Mouse (Mus musculus) cerebellum, postnatal 4 days (tissue): ENCODE data around the gene Hnrnpa3.
"Not testable (repeated sequence)": the region's sequence is repeated elsewhere in the genome, so short reads cannot be mapped to it uniquely, and the experiment has no call there.

ENCODE experiments used
- DNase-seq, 2 experiments: peaks; one replicate each; pipeline ENCODE4 v3.0.0; 2022; ENCODE audit warnings: low spot score in 2 of 2, mixed read lengths in 1 of 2

Hnrnpa3 gene

GRCm38 (mm10) chr2:75658727-75659628 is at the start of gene Hnrnpa3:
TSS of gene Hnrnpa3 (plus strand) at chr2:75659261.
- peak; percentile 96 to 98 for DNase-seq

GRCm38 (mm10) chr2:75609971-75610370 is 49.1 kb upstream of the Hnrnpa3 start:
- DNase-seq, result no peak

GRCm38 (mm10) chr2:75610602-75611001 is 48.5 kb upstream of the Hnrnpa3 start:
- not testable (repeated sequence) for DNase-seq

- DNase-seq, result no peak
These were observed 47.8 kb upstream of the Hnrnpa3 start for GRCm38 (mm10) chr2:75611041-75611805.

DNA sequence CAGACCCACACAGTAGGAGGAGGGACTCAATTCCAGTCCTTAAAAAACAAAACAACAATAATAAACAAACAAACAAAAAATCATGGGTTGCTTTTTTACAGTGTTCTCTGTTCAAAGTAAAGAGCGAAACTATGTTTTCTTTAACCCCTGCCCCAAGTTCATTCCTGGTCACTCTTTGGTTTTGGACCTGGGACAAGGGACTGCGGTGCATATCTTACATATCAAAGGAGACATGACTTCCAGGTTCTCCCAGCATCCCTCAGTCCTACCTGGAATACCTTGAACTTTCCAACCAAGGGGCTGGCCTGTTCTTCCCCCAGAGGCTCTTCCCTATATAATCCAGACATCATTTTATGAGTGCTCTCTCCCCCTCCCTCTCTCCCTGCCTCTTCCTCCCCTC is 47.1 kb upstream of the Hnrnpa3 start:
- DNase-seq, result no peak

- DNase-seq, result no peak
These were observed 46.0 kb upstream of the Hnrnpa3 start for GRCm38 (mm10) chr2:75612981-75613567.

DNA sequence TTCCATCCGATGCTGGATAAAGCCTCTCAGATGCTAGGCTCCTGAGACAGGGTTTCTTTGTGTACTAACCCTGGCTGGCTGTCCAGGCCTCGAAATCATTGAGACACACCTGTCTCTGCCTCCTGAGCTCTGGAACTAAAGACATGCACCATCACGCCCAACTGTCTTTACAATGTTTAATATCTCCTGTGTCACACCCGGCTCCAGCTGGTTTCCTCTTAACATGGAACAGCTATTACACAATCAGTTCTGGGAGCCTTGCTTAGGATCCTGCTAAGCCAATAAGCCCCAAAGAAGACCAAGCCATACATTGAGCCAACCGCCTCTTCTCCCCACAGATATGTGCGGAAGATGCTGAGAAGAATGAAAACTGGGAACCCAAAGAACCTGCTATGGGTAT is 44.5 kb upstream of the Hnrnpa3 start:
- no peak for DNase-seq

DNA sequence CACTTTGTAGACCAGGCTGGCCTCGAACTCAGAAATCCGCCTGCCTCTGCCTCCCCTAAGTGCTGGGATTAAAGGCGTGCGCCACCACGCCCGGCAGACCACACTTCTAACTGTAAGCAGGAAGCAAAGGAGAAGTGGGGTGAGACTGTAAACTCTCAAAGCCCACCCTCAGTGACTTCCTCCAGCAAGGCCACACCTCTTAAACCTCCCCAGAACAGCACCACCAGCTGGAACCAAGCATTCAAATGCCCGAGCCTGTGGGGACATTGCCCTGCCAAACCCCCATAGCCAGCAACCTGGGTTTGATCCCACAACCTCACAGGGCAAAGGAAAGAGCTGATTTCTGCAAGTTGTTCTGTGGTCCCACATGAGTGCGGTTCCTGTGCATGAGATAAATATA is 42.1 kb upstream of the Hnrnpa3 start:
- no peak for DNase-seq

DNA sequence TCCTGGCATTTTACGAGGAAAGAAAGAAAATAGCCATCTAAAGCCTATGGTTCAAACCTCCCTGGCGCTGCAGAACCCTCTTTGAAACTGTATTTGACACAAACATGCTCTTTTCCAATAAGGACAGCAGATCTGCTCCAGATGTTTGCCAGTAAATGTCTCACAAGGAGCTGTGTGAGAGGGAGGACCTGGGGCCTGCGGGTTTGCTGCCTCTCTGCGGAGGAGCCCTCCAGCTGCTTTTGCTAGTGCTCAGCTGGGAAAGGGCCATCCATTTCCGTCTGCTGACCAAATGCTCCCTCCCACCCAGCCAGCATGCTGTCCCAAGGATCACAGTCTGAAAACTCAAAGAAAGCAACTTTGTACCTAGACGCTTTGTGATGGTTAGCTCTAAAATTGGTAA is 40.3 kb upstream of the Hnrnpa3 start:
- DNase-seq, result no peak

- DNase-seq, result no peak
These were observed 37.0 kb upstream of the Hnrnpa3 start for GRCm38 (mm10) chr2:75621873-75622654.

DNA sequence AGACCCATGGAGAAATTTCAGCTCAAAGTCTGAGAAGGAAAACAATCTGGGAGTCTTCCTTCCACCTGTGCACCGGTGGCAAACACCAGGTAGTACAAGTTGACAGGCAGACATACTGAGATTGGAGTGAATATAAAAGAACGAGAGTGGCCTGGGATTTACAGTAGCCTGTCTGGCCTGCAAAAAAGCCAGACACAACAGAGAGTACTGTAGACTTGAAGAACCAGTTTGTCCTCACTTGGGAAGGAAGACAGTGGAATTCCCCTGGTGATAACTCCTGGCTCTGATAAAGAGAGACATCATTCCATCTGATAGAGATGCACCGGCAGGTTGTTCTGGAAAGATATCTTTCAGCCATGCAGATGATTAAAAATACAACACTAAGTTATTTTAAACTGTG is 34.0 kb upstream of the Hnrnpa3 start:
- no peak for DNase-seq

- no peak for DNase-seq
These were observed 32.2 kb upstream of the Hnrnpa3 start for GRCm38 (mm10) chr2:75626597-75627440.

DNA sequence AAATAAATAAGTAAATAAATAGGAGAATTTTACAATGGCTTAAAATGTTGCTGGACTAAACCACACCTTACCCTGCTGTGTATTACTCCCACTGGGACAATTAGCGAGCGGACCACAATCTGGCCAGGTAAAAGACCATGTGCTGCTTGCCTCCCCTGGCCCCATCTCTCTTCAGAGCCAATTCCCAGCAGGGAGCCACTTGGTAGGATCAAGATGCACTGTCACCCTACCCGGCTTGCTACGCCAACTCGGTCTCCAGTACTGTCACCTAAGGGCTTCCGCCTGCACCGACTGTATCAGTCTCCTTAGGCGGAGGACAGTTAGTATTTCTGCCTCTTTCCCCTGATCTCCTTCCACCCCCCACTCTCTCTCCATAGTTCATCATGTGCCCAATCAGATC is 30.6 kb upstream of the Hnrnpa3 start:
- no peak for DNase-seq

GRCm38 (mm10) chr2:75631421-75631820 is 27.6 kb upstream of the Hnrnpa3 start:
- no peak for DNase-seq

- DNase-seq, result no peak
These were observed 27.0 kb upstream of the Hnrnpa3 start for GRCm38 (mm10) chr2:75632043-75632442.

GRCm38 (mm10) chr2:75632721-75633181 is 26.3 kb upstream of the Hnrnpa3 start:
- DNase-seq, result no peak

DNA sequence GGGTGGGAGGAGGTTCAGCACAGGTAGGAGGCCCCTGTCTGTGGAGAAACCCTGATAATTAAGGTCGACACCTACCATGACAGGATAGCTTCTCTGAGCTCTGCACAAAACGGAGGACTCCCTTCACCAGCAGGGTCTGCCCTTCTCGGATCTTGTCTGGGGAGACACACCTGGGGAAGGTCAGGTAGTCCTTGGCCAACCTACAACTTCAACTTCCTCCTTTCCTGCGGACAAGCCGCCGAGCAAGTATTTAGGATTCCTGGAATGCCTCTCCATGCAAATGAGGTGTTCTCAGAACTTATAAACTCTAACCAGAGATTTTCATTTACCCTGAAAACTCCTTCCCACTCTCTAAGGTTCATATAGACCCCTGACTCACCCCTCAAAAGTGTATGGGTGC is 25.7 kb upstream of the Hnrnpa3 start:
- DNase-seq, result no peak

- no peak for DNase-seq
These were observed 25.3 kb upstream of the Hnrnpa3 start for GRCm38 (mm10) chr2:75633784-75634183.

GRCm38 (mm10) chr2:75634431-75634830 is 24.6 kb upstream of the Hnrnpa3 start:
- DNase-seq, result not testable (repeated sequence)

GRCm38 (mm10) chr2:75636261-75637054 is 22.6 kb upstream of the Hnrnpa3 start:
- no peak for DNase-seq
